Mouse (Mus musculus): Measurements from ENCODE around the gene Actr5. TPM values are rescaled to one million over a fixed set of nuclear protein-coding genes. Genes with fewer than 3 reads are reported as not detected.
A peak's percentile ranks its signal among the peaks of the same experiment; 100 is the strongest.

Gene Actr5
- total RNA-seq, 2 experiments from 2014 or later: 8.0 to 13.0 TPM

DNA sequence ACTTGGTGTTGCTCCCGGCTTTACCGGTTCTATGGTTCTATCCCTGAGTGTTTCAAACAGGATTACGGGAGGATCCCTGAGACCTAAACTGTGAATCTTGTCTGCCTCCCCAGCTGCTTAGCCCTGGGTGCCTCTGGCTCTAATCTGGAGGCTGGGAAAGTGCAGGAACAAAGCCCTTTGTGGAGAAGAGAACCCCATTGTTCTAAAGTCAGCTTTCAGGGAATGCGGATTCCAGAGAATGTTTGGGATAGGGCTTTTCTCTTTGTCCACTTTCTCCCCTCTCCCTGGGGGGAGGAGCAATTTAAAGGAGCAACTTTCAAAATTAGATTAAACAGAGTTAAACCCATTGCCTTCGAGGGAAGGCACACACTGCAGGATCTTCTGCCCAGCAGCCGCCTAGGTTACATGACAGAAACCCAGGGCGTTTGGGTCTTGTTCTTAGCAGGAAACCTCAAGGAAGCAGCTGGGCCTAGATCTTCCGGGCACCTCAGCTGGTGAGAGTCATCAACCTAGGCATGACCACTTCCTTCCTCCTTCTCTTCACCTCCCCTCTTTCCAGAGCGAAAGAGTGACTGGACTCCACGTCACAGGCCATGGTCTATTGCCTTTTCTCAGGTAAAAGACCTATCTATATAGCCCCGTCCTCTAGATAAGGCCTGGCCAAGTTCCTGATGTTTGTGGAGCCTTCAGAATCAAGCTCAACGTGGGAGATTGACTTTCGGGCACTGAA, 41.5 kb downstream of the Actr5 start:
- peak; percentile 82 for ATAC-seq (ENCODE audit: poor library complexity, severe bottlenecking)

DNA sequence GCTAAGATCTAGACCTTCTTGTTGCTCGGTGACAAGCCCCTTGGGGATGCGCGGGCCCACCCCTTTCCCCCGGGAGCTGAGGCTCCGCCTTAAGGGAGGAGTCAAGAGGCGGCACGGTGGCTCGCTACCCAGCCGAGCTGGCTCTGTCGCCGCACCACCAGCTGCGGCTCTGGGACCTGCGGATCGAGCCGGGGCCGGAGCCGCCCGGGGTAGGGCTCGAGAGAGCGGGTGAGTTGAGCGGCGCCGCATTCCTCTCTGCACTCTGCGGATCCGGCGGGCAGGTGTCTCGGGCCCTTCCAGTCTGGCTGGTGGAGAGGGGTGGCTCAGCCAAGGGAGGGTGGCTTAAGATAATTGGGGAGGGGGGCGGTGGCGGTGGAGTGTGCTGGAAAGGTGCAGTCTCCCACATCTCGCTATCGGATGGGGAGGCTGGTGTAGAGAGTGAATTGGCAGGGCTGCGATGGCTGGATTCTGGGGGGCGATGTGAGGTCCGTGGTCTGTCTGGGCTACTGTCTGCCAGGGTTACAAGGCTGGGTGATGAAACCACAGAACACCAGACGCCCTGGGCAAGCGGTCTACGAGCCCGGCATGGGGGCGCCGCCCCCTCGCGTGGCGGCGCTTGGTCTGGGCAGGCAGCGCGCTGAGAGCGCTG, 42.5 kb downstream of the Actr5 start:
- ATAC-seq (ENCODE audit: poor library complexity, severe bottlenecking): peak; percentile 59

DNA sequence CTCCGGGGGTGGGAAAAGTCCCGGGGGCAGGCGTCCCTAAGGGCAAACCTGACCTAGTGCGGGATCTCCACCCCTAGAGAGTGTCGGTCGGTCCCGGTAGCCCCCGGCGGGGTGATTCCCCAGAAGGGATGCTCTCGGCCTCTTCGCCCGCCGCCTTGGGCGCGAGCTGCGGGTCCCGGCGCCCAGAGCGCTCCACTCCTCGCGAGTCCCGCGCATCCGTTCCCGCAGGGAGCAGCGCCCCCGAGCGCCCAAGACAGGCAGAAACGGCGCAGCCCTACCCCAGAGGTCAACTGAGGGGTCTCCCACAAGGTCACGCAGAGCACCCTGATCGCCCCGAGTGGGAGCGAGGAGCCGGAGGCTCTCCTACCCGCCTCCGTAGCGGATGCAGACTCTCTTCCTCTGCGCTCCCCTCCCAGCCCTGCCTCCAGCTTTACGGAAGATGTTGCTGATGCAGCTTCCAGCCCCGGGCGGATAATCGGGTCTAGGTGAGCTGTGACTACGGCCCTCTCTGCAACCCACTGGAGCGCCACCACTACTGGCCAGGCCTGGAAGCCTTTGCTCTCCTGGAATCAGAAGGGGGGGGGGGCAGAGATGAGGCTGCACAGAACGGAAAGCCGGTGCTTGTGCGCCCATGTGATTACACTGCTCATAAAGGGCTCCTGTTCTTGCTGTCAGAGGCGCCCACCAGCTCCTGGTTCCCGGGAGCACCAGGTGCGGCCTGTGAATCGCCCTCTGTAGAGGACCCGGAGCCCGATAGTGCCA, 43.2 kb downstream of the Actr5 start:
- no peak; the same call in 1 of the 2 replicates for ATAC-seq (ENCODE audit: poor library complexity, severe bottlenecking)

DNA sequence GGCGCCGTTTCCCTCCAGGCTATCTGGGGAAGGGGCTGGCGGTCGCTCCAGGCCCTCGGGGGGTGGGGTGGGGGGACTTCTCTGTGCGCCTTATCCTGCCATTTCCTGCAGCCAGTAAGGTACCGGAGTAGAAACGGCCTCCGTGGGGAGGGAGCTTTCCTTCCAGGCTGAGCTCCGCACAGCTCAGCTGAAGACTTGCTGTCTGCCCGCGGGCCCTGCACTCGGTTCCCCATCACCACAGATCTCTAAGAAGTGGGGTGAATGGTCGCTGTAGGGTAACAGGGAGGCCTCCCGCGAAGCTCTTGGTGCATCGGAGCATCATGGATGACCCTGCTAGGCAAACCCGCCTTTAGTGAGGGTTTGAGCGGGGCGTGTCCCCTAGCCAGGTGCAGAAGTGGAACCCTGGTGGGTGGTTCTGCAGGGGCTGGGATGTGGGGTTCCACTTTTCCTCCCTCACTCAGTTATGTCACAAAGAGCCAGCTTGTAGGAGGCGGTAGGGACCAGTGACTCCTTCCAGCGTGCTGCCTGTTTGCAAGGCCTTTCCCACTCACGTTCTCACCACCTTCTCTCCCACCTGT, 43.8 kb downstream of the Actr5 start:
- ATAC-seq (ENCODE audit: poor library complexity, severe bottlenecking): no peak

DNA sequence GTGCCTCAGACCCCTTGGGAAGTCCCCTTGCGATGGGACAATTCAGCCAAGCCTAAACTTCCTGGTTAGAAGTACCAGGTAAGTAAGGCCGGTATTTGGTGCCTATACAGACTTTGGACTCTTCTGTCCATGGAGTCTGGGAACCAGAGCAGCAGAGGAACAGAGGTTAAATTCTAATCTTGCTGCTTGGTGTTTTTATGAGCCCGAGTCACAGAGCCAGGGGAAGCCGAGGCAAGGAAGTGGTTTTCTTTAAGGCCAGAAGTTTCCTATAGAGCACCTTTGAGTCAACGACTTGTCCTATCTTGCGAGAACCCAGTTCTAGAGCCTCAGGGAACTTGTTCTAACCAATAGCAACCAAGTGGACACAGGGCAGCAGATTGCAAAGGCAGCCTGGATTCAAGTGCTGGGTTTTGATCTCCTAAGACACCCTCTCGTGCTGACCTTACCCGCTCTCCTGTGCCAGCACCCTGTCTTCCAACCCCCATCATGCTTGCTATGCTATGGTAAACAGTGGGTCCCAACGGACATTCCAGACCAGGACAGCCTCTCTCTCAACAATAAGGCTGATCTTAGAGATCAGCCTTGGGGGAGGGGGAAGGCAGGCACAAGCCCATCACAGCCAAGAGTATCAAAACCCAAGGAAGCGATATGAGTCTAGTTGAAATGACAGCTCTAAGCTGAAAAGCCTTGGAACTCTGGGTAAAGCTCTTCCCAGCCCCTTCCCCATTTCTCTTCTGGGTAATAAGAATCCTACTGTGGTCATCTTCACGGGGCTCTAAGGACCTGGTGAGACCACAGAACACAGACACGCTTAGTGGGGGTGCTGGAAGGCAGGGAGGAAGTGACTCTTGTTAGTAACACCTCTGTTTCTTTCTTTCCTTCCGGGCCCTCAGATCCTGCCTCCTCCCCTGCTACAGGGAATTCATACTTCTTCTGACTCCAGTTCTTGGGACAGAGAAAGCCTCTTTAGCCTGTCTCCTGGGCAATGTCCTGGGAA, 44.8 kb downstream of the Actr5 start:
- no peak for ATAC-seq (ENCODE audit: poor library complexity, severe bottlenecking)

DNA sequence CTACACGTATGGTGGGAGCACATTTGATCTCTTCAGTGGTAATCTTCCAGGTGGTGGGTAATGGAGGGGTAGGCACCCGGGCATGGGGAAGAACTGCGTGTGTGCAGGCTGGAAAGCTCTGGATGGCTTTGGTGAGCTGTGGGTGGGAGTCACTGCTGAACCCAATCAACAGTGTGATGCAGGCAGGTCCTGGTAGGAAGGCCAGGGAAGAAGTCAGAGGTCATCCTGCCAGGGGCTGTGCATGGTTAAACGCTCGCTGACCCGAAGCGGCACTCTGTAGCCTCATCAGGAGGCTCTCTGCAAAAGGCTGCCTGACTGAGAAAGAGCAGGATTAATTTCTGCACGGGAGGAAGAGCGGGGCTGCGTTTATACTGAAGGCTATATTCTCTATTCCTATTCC, 45.9 kb downstream of the Actr5 start:
- no peak for ATAC-seq (ENCODE audit: poor library complexity, severe bottlenecking)

DNA sequence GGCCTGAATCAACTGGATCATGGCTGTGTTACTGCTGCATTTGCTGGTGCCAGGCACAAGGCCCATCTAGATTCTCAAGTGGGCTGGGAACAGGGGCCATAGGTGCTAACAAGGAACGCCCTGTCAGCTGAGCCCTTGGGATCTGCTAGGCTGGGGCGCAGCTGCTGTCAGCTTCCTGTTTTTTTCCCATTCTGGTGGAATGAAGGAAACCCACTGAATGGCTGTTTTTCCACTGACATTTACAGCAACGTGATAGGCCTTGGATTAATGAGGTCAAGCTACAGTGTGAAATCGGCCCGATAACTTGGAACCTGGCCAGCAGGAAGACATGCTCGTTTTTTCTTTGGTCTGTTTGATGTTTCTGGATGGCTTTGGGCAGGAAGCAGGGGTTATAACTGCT, 48.1 kb downstream of the Actr5 start:
- no peak for ATAC-seq (ENCODE audit: poor library complexity, severe bottlenecking)

DNA sequence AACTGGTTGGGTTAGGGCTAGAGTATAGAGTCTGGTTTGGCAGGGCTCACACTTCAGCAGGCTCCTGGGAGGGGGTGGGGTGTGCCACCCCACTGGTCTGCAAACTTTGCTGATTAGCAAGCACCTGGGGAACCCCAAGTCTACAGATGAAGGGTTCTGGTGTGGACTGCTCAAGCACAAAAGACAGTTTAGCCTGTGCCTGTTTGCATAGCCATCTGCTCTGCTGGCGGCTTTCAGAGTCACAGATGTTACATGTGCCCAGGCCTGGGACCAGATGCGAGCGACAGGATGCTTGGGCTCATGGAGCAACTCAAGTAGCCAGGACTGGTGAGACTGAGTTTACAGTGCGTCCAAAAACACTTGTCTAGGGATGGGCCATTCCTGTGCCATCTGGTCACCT, 48.8 kb downstream of the Actr5 start:
- no peak for ATAC-seq (ENCODE audit: poor library complexity, severe bottlenecking)

DNA sequence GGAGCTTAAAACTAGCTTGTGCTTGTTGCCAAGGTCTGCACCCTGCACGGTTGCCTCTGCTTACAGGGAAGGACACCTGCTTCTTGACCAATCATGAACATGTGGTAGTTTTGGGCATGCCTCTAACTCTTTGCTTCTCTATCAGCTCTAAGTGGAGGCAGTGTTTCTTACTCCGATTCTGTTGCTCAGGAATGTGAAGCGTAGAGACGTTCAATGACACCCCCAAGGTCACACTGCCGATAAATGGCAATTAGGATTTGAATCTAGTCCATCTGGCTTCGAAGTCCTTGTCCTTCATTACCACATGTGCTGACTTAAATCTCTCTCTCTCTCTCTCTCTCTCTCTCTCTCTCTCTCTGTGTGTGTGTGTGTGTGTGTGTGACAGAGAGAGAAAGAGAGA, 49.4 kb downstream of the Actr5 start:
- no peak for ATAC-seq (ENCODE audit: poor library complexity, severe bottlenecking)

DNA sequence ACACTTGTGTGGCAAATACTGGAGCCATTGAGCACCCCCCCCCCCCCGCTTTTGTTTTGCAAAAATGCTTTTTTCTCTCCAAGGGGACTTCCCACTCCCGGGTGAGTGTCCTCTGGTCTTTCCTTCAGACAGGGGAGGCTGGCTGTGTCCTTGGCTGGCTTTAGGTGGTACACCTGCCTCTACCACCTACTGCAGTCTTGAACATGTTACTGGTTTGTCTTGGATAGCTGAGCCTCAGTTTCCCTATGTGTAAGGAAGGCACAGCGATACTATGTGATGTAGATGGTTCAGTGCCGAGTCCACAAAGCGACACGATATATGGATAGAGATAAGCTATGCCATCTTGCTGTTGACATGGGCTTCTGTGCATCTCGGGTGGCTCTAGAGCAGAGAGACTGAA, 50.1 kb downstream of the Actr5 start:
- ATAC-seq (ENCODE audit: poor library complexity, severe bottlenecking): no peak

DNA sequence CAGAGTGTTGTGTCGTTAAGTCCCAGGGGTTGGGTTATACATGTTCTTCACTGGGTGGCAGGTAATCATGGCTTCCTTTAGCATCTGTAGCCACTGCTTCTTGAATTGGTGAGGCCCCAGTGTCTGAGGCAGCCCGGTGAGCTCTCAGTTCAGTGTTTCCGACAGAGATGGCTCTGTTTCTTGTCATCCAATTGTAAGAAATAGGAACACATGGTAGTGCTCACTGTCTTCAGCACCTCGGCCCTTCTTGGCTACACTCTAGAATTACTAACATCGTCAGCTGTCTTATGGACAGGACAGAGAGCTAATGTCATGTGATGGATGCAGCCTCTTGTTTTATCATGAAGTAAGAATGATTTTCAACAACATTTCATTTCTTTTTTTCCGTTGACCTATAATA, 50.5 kb downstream of the Actr5 start:
- no peak for ATAC-seq (ENCODE audit: poor library complexity, severe bottlenecking)

DNA sequence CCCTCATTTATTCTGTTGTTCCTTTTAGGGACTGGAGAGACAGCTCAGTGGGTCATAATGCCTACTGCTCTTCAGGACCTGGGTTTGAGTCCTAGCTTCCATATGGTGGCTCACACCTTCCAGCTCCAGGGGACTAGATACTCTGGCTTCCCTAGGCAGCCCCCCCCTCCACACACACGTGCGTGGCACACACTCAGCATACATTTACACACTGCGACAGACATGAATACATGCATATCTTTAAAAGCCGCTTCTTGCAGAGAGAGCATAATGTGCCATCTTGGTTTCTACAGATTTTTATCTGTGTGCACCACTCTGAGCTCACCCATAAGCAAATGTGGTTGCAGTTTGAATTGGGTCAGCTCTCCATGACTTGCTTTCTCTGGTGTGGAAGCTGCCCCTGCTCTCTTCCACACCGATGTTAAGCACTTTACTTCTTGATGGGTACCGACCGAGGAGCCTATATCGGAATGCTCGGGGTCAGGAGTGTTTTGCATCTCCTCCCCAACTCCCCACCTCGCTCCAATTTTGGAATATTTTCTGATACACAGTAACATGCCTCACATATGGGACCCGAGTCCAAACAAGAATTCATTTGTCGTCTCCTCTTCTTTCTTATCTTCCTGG, 51.3 kb downstream of the Actr5 start:
- no peak for ATAC-seq (ENCODE audit: poor library complexity, severe bottlenecking)

DNA sequence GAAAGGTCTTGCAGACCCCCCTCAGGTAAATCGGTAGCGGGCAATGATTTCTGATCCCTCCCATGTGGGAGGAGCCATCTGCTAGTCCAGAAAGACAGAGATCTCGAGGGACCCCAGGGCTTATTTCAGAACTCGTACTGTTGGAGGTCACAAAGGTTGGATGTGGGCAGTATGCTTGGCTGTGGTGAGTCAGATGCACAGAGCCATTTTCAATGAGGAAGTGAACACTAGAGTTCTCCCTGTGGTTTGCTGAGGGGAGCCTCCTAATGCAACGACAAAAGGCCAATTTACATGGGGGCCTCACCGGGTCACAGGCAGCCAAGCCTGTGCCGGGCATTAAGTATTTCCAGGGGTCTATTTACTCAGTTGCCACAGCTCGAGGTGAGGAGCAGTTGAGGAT, 53.3 kb downstream of the Actr5 start:
- peak; percentile 86 for ATAC-seq (ENCODE audit: poor library complexity, severe bottlenecking)

DNA sequence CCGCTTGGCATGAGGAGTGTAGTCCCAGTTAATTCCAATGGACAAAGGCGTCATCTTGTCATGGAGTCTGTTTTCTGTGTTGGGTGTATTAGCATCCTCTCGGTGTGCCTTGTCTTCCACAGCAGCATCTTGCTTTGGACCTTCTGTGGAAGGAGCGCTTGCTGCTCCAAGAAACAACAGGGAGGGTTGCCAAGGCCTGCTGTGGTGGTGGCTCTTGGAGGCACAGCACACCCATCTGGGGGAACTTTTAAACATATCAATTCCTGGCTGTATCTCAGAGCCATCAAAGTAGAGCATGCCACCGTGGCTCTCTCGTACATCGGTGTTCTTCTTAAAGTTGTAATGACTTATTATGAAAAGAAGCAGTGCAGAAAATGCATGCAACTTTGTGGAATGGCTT, 54.4 kb downstream of the Actr5 start:
- ATAC-seq (ENCODE audit: poor library complexity, severe bottlenecking): no peak

DNA sequence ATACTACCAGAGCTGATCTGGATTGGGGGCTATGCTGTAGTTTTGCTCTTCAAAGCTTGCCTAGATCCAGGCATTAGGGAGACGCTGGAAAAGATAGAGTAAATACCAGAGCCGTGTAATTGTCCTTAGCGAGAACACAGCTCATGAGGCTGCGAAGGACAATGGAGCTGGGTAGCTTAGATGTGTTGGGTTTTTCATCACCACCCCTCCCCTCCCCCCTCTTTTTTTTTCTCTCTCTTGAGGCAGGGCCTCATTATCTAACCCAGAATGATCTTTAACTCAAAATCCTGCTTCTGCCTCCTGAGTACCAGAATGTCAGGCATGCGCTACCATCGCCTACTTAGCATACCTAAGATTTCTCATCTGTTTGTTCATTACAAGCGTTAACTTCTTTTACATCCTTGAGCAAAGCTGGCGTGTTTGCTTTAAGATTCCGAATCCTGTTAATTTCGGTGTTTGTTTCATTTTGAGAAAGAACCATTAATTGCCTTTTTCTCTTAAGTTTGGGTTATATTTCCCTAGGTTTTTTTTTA, 55.7 kb downstream of the Actr5 start:
- ATAC-seq (ENCODE audit: poor library complexity, severe bottlenecking): no peak

DNA sequence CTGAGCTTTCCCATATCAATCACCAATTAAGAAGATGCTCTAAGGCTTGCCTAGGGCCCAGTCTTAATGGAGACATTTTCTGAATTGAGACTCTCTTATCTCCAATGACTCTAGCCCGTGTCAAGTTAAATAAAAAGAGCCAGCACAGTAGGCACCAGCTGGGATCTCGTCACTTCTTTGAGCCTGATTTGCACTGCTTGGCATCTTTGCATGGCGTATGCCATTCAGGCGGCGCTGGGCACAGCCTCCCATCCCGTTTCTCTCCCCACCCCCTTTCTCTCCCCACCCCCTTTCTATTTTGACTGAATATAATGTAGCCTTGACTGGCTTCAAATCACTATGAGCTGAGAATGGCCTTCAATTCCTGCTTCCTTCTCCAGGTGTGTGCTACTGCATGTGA, 57.0 kb downstream of the Actr5 start:
- no peak for ATAC-seq (ENCODE audit: poor library complexity, severe bottlenecking)

DNA sequence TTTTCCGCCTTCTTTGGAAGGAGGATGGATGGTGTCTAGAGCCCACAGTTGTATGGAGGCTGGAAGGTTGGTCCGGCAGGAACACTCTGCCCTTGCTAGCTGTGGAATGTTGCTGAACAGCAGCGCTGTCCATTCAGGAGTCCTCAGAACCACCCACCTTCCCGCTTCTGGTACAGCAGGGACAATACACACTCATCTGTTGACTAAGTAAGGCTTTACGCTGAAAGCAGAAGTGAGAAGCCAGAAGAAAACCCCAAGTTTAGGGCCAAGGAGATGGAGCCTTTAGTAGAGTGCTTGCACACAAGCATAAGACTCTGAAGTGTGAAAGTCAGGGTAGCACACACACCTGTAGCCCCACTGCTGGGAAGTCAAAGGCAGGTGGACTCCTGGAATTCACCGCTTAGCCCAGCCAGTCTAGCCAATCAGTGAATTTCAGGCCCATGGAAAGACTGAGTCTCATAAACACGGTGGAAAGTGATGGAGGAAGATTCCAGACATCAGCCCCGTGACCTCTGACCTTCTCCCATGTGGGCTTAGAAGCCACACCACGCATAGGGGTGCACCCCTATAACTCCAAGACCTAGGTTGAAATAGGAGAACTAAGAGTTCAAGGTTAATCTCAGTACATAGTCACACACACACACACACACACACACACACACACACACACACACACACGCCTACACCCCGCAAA, 57.8 kb downstream of the Actr5 start:
- peak; percentile 69 for ATAC-seq (ENCODE audit: poor library complexity, severe bottlenecking)

DNA sequence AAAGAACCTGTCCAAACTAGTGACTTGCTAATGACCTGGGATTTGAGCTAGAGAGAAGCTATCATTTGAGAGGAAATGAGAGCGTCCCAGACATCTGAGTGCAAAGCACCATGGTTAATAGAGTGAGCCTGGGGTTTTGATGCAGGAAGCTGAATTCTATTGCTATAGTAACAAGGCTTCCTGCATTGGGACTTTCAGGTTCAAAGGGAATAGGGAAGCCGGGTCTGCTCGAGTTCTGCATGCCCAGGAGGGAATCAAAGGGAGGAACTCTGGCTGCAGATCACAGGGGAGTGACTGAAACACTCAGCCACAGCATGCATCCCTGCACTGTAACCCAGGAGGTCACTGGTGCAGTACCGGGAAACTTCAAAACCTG, 58.3 kb downstream of the Actr5 start:
- peak; percentile 71 for ATAC-seq (ENCODE audit: poor library complexity, severe bottlenecking)

DNA sequence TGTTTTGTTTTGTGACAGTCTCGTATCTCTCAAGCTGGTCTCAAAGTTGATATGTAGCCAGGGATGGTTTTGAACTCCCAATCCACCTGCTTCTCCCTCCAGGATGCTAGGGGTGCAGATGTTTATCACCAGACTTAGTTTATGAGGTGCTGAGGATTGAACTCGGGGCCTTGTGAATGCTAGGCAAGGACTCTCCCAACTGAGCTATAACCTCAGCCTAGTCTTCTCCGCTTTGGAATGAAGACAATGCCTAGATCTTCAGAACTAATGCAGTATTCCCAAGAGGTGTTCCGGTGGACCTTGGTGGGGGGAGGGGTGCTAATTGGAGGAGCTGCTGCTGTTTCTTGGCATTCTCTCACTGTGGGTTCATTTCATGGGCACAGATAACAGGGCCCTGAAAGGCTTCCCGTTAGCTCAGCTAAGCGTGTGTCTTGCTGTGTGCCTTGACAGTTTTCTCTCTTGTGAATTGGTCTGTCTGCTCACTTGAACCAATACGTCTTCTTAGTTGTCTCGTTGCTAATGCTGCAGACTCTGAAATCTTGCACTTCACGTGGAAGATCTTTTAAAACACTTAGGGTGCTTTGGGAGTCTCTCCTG, 59.7 kb downstream of the Actr5 start:
- ATAC-seq (ENCODE audit: poor library complexity, severe bottlenecking): no peak
